Mouse (Mus musculus): ENCODE measurements around the gene Ehmt2. TPM values are rescaled to one million over a fixed set of nuclear protein-coding genes. Genes with fewer than 3 reads are reported as not detected.
"Not testable (repeated sequence)": the region's sequence is repeated elsewhere in the genome, so short reads cannot be mapped to it uniquely, and the experiment has no call there.

Gene Ehmt2
- total RNA-seq, 2 experiments from 2014 or later, result 164 to 188 TPM

- no peak for DNase-seq (ENCODE audit: extremely low spot score in 1 of 2, low spot score in 1 of 2)
These were observed 18.9 kb downstream of the Ehmt2 start for GRCm38 (mm10) chr17:34917188-34917587.

DNA sequence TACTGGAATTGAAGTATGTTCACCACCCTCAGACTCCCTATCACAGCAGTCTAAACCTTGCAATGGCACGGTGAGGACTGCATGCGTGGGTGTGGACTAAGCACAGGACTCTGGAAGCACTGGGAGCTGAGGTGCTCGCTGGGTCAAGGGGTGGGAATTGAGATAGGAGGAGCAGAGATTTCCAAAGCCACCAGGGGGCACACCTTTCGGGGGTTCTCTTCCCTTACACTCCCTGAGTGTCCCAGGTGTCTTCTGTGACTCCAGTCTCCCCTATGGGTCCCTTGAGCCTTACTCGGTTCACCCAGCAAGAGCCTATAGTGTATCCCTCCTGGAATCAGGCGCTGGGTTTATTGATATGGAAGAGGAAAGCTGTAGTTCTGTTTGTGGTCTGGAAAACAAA lies 24.7 kb downstream of the Ehmt2 start:
- DNase-seq (ENCODE audit: extremely low spot score in 1 of 2, low spot score in 1 of 2), result no peak

DNA sequence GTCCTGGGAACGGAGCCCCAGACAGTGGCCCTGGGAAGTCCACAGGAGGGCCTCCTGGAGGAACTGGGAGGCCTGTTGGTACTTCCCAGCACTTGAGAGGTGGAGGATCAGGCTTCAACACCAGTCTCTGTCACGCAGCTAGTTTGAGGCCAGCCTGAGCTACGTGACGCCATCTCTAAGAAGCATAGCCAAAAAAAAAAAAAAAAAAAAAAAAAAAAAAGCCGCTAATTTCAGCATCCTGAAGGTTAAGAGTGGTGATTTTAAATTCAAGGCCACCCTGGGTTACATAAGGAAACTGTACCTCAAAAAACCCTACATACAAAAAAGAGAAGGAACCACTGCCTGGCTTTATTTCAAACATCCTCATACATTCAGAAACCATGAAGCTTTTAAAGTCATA lies 26.0 kb downstream of the Ehmt2 start:
- DNase-seq (ENCODE audit: extremely low spot score in 1 of 2, low spot score in 1 of 2), result no peak

- DNase-seq (ENCODE audit: extremely low spot score in 1 of 2, low spot score in 1 of 2), result no peak
These were observed 29.2 kb downstream of the Ehmt2 start for GRCm38 (mm10) chr17:34927306-34928019.

GRCm38 (mm10) chr17:34928841-34929240 lies 30.6 kb downstream of the Ehmt2 start:
- DNase-seq (ENCODE audit: extremely low spot score in 1 of 2, low spot score in 1 of 2), result no peak

DNA sequence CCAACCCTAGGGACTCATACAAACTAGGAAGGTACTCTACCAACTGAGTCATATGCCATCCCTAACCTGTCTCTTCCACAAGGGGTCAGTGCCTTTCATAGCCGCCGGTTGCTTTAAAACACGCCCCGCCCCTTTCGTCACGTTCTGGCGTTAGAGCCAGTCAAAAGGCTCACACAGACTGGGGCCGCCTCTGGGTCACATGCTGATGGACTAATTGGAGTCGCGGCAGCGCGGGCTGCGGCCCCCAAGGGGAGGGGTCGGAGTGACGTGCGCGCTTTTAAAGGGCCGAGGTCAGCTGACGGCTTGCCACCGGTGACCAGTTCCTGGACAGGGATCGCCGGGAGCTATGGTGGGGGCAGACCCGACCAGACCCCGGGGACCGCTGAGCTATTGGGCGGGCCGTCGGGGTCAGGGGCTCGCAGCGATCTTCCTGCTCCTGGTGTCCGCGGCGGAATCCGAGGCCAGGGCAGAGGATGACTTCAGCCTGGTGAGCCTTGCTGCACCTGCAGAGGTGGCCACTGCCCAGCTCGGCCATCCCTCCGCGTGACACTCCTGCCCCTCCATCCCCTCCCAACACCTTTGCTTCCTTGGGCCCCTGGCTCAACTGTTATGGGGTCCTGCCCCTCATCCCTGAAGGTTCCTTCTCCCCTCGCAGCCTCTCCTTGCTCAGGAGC lies 32.9 kb downstream of the Ehmt2 start, which contains the start of gene Neu1:
TSS of gene Neu1 (plus strand) at position 193 of the 674 bp plus-strand sequence.
- peak; percentile 90 to 95 for DNase-seq (ENCODE audit: extremely low spot score in 1 of 2, low spot score in 1 of 2)

DNA sequence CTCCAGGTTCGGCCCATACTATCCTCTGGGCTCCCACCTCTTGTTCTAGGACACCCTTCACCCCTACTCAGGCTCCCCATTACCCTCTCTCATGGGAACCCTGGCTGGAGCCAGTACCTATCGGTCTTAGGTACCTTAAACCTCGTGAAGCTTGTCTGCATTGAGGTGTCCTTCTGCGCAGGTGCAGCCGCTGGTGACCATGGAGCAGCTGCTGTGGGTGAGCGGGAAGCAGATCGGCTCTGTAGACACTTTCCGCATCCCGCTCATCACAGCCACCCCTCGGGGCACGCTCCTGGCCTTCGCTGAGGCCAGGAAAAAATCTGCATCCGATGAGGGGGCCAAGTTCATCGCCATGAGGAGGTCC lies 33.4 kb downstream of the Ehmt2 start:
- no peak for DNase-seq (ENCODE audit: extremely low spot score in 1 of 2, low spot score in 1 of 2)

GRCm38 (mm10) chr17:34932287-34932686 lies 34.0 kb downstream of the Ehmt2 start:
- DNase-seq (ENCODE audit: extremely low spot score in 1 of 2, low spot score in 1 of 2), result no peak

GRCm38 (mm10) chr17:34934031-34934430 lies 35.8 kb downstream of the Ehmt2 start:
- no peak for DNase-seq (ENCODE audit: extremely low spot score in 1 of 2, low spot score in 1 of 2)

GRCm38 (mm10) chr17:34934830-34935229 lies 36.6 kb downstream of the Ehmt2 start:
- no peak for DNase-seq (ENCODE audit: extremely low spot score in 1 of 2, low spot score in 1 of 2)

GRCm38 (mm10) chr17:34937960-34938505 lies 39.8 kb downstream of the Ehmt2 start:
- DNase-seq (ENCODE audit: extremely low spot score in 1 of 2, low spot score in 1 of 2), result no peak

- no peak for DNase-seq (ENCODE audit: extremely low spot score in 1 of 2, low spot score in 1 of 2)
These were observed 43.2 kb downstream of the Ehmt2 start for GRCm38 (mm10) chr17:34941344-34942041.

- no peak for DNase-seq (ENCODE audit: extremely low spot score in 1 of 2, low spot score in 1 of 2)
These were observed 45.0 kb downstream of the Ehmt2 start for GRCm38 (mm10) chr17:34943128-34943815.

DNA sequence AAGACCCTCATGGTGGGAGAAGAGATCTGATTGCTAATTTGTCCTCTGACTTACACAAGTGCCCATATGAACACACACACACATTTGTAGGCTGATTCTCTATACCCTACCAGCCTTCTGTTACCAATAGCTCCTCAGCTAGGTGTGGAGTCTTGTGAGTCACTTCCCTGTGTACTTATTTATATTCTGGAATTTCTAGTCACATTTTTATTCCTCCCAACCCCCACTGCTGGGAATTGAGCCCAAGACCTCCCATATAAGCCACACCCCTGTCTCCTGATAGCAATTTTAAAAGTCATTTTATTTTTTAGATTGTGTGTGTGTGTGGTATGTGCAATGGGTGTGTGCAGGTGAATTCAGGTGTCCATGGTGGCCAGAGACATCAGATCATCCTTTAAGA lies 46.1 kb downstream of the Ehmt2 start:
- no peak for DNase-seq (ENCODE audit: extremely low spot score in 1 of 2, low spot score in 1 of 2)

DNA sequence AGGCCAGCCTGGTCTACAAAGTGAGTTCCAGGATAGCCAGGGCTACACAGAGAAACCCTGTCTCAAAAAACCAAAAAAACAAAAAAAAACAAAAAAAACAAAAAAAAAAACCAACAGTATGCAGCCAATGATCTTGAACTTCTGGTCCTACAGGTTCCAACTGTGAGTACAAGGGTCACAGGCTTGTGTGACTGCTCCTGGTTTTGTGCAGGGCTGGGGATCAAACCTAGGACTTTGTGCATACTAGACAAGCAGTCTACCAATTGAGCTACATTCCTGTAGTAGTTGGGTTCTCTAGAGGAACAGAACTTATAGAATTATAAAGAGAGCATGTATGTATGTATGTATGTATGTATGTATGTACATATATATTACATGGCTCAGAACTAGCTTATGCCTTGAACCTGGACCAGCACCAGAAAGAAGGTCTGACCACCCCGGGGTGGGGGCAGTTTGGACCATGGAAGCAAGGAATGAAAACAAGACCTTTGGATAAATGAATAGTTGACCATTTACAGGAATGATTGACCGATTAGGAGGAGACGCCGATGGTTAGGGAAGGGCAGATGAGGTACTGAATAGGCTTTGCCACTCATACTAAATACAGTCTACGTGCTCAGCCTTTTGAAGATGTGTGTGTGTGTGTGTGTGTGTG lies 48.3 kb downstream of the Ehmt2 start:
- DNase-seq (ENCODE audit: extremely low spot score in 1 of 2, low spot score in 1 of 2), result no peak

- no peak for DNase-seq (ENCODE audit: extremely low spot score in 1 of 2, low spot score in 1 of 2)
These were observed 49.3 kb downstream of the Ehmt2 start for GRCm38 (mm10) chr17:34947606-34948005.

- not testable (repeated sequence) for DNase-seq (ENCODE audit: extremely low spot score in 1 of 2, low spot score in 1 of 2)
These were observed 50.7 kb downstream of the Ehmt2 start for GRCm38 (mm10) chr17:34948721-34949552.

GRCm38 (mm10) chr17:34949553-34949969 lies 51.3 kb downstream of the Ehmt2 start:
- DNase-seq (ENCODE audit: extremely low spot score in 1 of 2, low spot score in 1 of 2), result no peak

All from layer of hippocampus, postnatal 25 days (tissue).